In the genomic region with DNA sequence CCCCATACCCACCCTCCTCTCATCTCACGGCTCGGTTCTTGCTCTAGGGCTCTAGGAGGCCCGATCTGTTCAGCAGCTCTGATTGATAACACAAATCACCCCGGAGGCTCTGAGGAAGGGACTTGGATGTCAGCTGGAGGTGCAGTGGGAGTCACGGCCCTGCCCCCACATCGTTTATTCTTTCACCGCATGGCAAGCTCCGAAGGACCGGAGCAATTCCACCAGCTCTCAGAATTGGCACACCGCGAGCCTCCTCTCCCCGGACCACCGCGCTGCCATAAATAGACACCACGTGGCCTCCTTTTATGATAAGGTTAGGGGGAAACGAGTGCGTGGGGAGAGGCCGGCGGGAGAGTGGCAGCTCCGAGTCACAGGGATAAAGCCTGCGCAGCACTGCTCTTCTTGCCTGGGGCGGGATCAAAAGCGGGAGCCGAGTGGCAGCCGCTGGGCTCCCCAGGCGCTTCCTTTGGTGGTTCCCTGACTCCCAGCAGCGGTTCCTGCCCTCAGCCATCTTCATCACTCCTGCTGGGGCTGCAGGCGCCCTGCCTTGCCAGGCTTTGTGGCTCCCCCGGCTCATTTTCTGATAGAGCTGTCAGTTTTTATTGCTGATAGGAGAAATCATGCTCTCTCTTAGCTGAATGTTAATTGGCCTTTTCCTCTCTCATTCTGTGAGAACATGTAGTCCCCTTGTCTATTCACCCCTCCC, we compare ENCODE assay signal across 8 mouse cellular contexts. TPM values are rescaled to one million over a fixed set of nuclear protein-coding genes. Genes with fewer than 3 reads are reported as not detected.
DNase-seq lines count a peak whose midpoint lies in the region; ATAC-seq and TF ChIP-seq lines count a peak whose summit lies in the region.

No protein-coding gene starts in this region.

- peak; percentile 74 for ATAC-seq in forebrain, embryonic 14.5 days
- peak; percentile 69 for ATAC-seq in hindbrain, embryonic 15.5 days (ENCODE audit: low FRiP score, low read depth)
- 0 out of 2 replicates have a peak, but pooled peaks have one; percentile 35 for ATAC-seq in limb, embryonic 14.5 days (ENCODE audit: low FRiP score, low read depth)
- 0 out of 2 replicates have a peak, but pooled peaks have one; percentile 22 for ATAC-seq in neutrophil, adult 5-6 weeks (ENCODE audit: extremely low read depth, insufficient number of reproducible peaks, low FRiP score, poor library complexity, severe bottlenecking)

- peak overlapping the region; percentile 73 for H3K9ac ChIP-seq in ES-Bruce4 (ENCODE audit: low read depth, poor library complexity, severe bottlenecking)
- peak overlapping the region; percentile 62 for H3K9ac ChIP-seq in forebrain, embryonic 14.5 days (ENCODE audit: low read length)
- peak overlapping the region; percentile 41 for H3K9ac ChIP-seq in hindbrain, embryonic 15.5 days
- H3K9ac ChIP-seq in limb, embryonic 14.5 days (ENCODE audit: low read depth, low read length, severe bottlenecking), result peak overlapping the region; percentile 56

- no peaks in the 10 kb centered on the region for H3K36me3 ChIP-seq in ES-Bruce4 (ENCODE audit: control insufficient read depth, insufficient read depth, low read length, poor library complexity, severe bottlenecking)
- H3K36me3 ChIP-seq in forebrain, embryonic 14.5 days (ENCODE audit: control insufficient read depth, insufficient read depth, low read length), result no peaks in the 10 kb centered on the region
- H3K36me3 ChIP-seq in hindbrain, embryonic 15.5 days, result no peaks in the 10 kb centered on the region
- no peaks in the 10 kb centered on the region for H3K36me3 ChIP-seq in limb, embryonic 14.5 days (ENCODE audit: control insufficient read depth, insufficient read depth, low read length)

- H3K27me3 ChIP-seq in ES-Bruce4 (ENCODE audit: control insufficient read depth, insufficient read depth, low read length, poor library complexity, severe bottlenecking), result no peaks in the 10 kb centered on the region
- H3K27me3 ChIP-seq in forebrain, embryonic 14.5 days (replicated peaks; ENCODE audit: control insufficient read depth, insufficient read depth, low read length), result no peaks in the 10 kb centered on the region
- no peaks in the 10 kb centered on the region for H3K27me3 ChIP-seq in hindbrain, embryonic 15.5 days
- H3K27me3 ChIP-seq in limb, embryonic 14.5 days (ENCODE audit: control insufficient read depth, insufficient read depth, low read length), result no peaks in the 10 kb centered on the region

- H3K4me2 ChIP-seq in forebrain, embryonic 14.5 days (ENCODE audit: low read length), result peak overlapping the region; percentile 69
- peak overlapping the region; percentile 76 for H3K4me2 ChIP-seq in hindbrain, embryonic 15.5 days
- peak overlapping the region; percentile 85 for H3K4me2 ChIP-seq in limb, embryonic 14.5 days (replicated peaks; ENCODE audit: low read depth, low read length, severe bottlenecking)

- no peaks in the 10 kb centered on the region for H3K9me3 ChIP-seq in ES-Bruce4 (replicated peaks; ENCODE audit: control insufficient read depth, insufficient read depth, low read length, poor library complexity, severe bottlenecking)
- no peaks in the 10 kb centered on the region for H3K9me3 ChIP-seq in forebrain, embryonic 14.5 days (replicated peaks; ENCODE audit: control insufficient read depth, low read length)
- H3K9me3 ChIP-seq in hindbrain, embryonic 15.5 days, result no peaks in the 10 kb centered on the region
- H3K9me3 ChIP-seq in limb, embryonic 14.5 days (ENCODE audit: control insufficient read depth, low read length), result no peaks in the 10 kb centered on the region

- no peak overlapping the region for H3K27ac ChIP-seq in ES-Bruce4 (ENCODE audit: insufficient read depth, low read length)
- peak overlapping the region; percentile 89 for H3K27ac ChIP-seq in forebrain, embryonic 14.5 days (ENCODE audit: low read depth, low read length)
- H3K27ac ChIP-seq in hindbrain, embryonic 15.5 days (replicated peaks), result peak overlapping the region; percentile 90
- no peak overlapping the region for H3K27ac ChIP-seq in limb, embryonic 14.5 days (replicated peaks; ENCODE audit: low read depth, low read length)

- H3K4me1 ChIP-seq in ES-Bruce4 (ENCODE audit: control insufficient read depth, insufficient read depth, low read length), result peaks cover 3% of the 10 kb centered on the region
- peaks cover 7% of the 10 kb centered on the region for H3K4me1 ChIP-seq in forebrain, embryonic 14.5 days (ENCODE audit: control insufficient read depth, insufficient read depth, low read length)
- peaks cover 49% of the 10 kb centered on the region for H3K4me1 ChIP-seq in hindbrain, embryonic 15.5 days (replicated peaks)
- H3K4me1 ChIP-seq in limb, embryonic 14.5 days (ENCODE audit: control insufficient read depth, insufficient read depth, low read length), result peaks cover 10% of the 10 kb centered on the region

- peak; percentile 57 for DNase-seq in MN1 (ENCODE audit: low spot score)
- DNase-seq in forebrain, embryonic 14.5 days (ENCODE audit: low spot score), result peak; percentile 71
- no peak for DNase-seq in limb, embryonic 14.5 days (ENCODE audit: low spot score)
- DNase-seq in spleen, adult 18-20 months, result no peak
- DNase-seq in cerebellum, adult 8-10 months, result no peak

- no peak for TF ChIP-seq CTCF in ES-Bruce4 (IDR thresholded peaks at IDR 0.05; ENCODE audit: low read depth, low read length)

- peak overlapping the region; percentile 67 for H3K4me3 ChIP-seq in ES-Bruce4 (ENCODE audit: low read depth, low read length)
- peak overlapping the region; percentile 34 for H3K4me3 ChIP-seq in forebrain, embryonic 14.5 days (ENCODE audit: low read depth, low read length)
- H3K4me3 ChIP-seq in hindbrain, embryonic 15.5 days, result peak overlapping the region; percentile 37
- peak overlapping the region; percentile 34 for H3K4me3 ChIP-seq in limb, embryonic 14.5 days (replicated peaks; ENCODE audit: low read length)

- TF ChIP-seq EP300 in ES-Bruce4 (IDR thresholded peaks at IDR 0.05; ENCODE audit: insufficient read depth, low read depth, low read length), result no peak

- WGBS in forebrain, embryonic 14.5 days, result under 1% methylated on average over 29 of the region's 29 CpGs
- under 1% methylated on average over 29 of the region's 29 CpGs for WGBS in hindbrain, embryonic 15.5 days
- WGBS in limb, embryonic 14.5 days, result under 1% methylated on average over 29 of the region's 29 CpGs

- TF ChIP-seq POLR2A in ES-Bruce4 (IDR thresholded peaks at IDR 0.05; ENCODE audit: insufficient read depth, low read length), result no peak
- no peak for TF ChIP-seq POLR2A in limb, embryonic 14.5 days (IDR thresholded peaks at IDR 0.05; ENCODE audit: borderline replicate concordance, extremely low read depth, insufficient read depth, insufficient read length)

RNA-seq across cellular contexts. Expression of gene Nfam1, which starts 23.4 kb away (rescaled TPM):
- 3.3 and 5.8 TPM in 2 replicates for polyA plus RNA-seq in ES-Bruce4 (2011; ENCODE audit: insufficient read depth, insufficient read length, low read depth, missing spikeins)
- 1.2 and 2.0 TPM in 2 replicates for polyA plus RNA-seq in forebrain, embryonic 14.5 days (2014; fragmentation: Nextera tagmentation; extraction: Ambion mirVana)
- 2.1 and 2.7 TPM in 2 replicates for polyA plus RNA-seq in hindbrain, embryonic 15.5 days (2015; fragmentation: Nextera tagmentation; extraction: Ambion mirVana)
- polyA plus RNA-seq in limb, embryonic 14.5 days (2012; rRNA removed), result 4.0 and 4.5 TPM in 2 replicates
- 3.5 and 4.3 TPM in 2 replicates for polyA plus RNA-seq in limb, embryonic 14.5 days (2014; fragmentation: Nextera tagmentation; extraction: Ambion mirVana)
- total RNA-seq in neutrophil, adult 5-6 weeks (2017), result 242 and 249 TPM in 2 replicates

RNA-seq across cellular contexts. Expression of gene Serhl, which starts 32.8 kb away (rescaled TPM):
- polyA plus RNA-seq in ES-Bruce4 (2011; ENCODE audit: insufficient read depth, insufficient read length, low read depth, missing spikeins), result 20.5 and 20.7 TPM in 2 replicates
- polyA plus RNA-seq in forebrain, embryonic 14.5 days (2014; fragmentation: Nextera tagmentation; extraction: Ambion mirVana), result 32.7 and 37.6 TPM in 2 replicates
- polyA plus RNA-seq in hindbrain, embryonic 15.5 days (2015; fragmentation: Nextera tagmentation; extraction: Ambion mirVana), result 29.7 and 31.0 TPM in 2 replicates
- polyA plus RNA-seq in limb, embryonic 14.5 days (2012; rRNA removed), result 62.7 and 78.5 TPM in 2 replicates
- polyA plus RNA-seq in limb, embryonic 14.5 days (2014; fragmentation: Nextera tagmentation; extraction: Ambion mirVana), result 68.2 and 75.0 TPM in 2 replicates
- 16.6 and 20.3 TPM in 2 replicates for total RNA-seq in neutrophil, adult 5-6 weeks (2017)

Comparison
In these comparisons a context has a peak if more than half of its experiments do, and no peak if none do; other contexts are left out.
1. H3K27ac ChIP-seq: peak in forebrain, embryonic 14.5 days (single experiment) and hindbrain, embryonic 15.5 days (single experiment); none in ES-Bruce4 (single experiment) and limb, embryonic 14.5 days (single experiment).
2. DNase-seq: peak in MN1 (single experiment) and forebrain, embryonic 14.5 days (single experiment); none in limb, embryonic 14.5 days (single experiment), spleen, adult 18-20 months (0 of 2) and cerebellum, adult 8-10 months (single experiment).
3. ATAC-seq: peak in every context shown above with its lines; median percentile 74 in forebrain, embryonic 14.5 days; 69 in hindbrain, embryonic 15.5 days; 35 in limb, embryonic 14.5 days; 22 in neutrophil, adult 5-6 weeks.
4. Peak in every context shown above with its lines, with median percentiles within 50 percentile points of each other: H3K4me3 ChIP-seq, H3K9ac ChIP-seq and H3K4me2 ChIP-seq.